Mouse (Mus musculus): Measurements from ENCODE around the gene Gabrr1. TPM values are rescaled to one million over a fixed set of nuclear protein-coding genes. Genes with fewer than 3 reads are reported as not detected.
"Not testable (repeated sequence)": the region's sequence is repeated elsewhere in the genome, so short reads cannot be mapped to it uniquely, and the experiment has no call there.

The Gabrr1 gene
- polyA plus RNA-seq (2015; fragmentation: Nextera tagmentation; extraction: Ambion mirVana): not detected in 2 replicates

DNA sequence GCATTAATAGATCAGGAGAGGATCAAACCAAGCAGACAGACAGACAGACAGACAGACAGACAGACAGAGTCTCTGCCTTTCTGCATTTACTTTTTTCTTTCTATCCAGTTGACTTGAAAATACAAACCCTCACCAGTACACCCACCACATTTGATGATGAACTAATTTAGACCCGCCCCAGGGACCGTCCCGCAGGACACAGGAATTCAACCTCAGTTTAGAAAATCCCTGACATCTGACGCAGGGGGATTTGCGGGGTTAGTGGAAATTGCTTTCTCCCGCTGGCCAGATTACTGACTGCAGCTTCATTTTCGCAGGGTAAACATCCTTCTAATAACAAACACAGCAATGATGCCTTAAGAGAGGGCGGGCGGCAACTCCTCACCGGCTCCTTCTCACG lies at the start of gene Gabrr1:
Gene Gabrr1, plus strand, starts transcription at position 301 of the 400 bp plus-strand sequence.
- H3K36me3 ChIP-seq: no peaks in the 10 kb centered on the region
- no peaks in the 10 kb centered on the region for H3K9me3 ChIP-seq
- H3K4me2 ChIP-seq (replicated peaks): no peak within 1 kb of the TSS
- H3K27me3 ChIP-seq (replicated peaks): no peaks in the 10 kb centered on the region
- 53% methylated on average over 11 of the region's 11 CpGs for WGBS
- no peak within 1 kb of the TSS for H3K9ac ChIP-seq
- H3K4me1 ChIP-seq (replicated peaks): no peaks in the 10 kb centered on the region
- no peak for ATAC-seq
- no peak within 1 kb of the TSS for H3K4me3 ChIP-seq (replicated peaks)
- H3K27ac ChIP-seq: no peak within 1 kb of the TSS

GRCm38 (mm10) chr4:33099118-33099694 lies 33.1 kb upstream of the Gabrr1 start:
- Histone ChIP-seq H3K9ac (no peak overlapping the region), H3K9me3 (no peaks in the 10 kb centered on the region), H3K27me3 (replicated peaks) (no peaks in the 10 kb centered on the region), H3K27ac (no peak overlapping the region), H3K4me1 (replicated peaks) (no peaks in the 10 kb centered on the region), H3K4me3 (replicated peaks) (no peak overlapping the region), H3K36me3 (no peaks in the 10 kb centered on the region), H3K4me2 (replicated peaks) (no peak overlapping the region)
- no peak for ATAC-seq
- WGBS: 82% methylated on average over 6 of the region's 6 CpGs

- no peak overlapping the region for H3K9ac ChIP-seq
- no peak overlapping the region for H3K4me2 ChIP-seq (replicated peaks)
- 44% methylated on average over 14 of the region's 14 CpGs for WGBS
- no peak overlapping the region for H3K4me3 ChIP-seq (replicated peaks)
- H3K27me3 ChIP-seq (replicated peaks): no peaks in the 10 kb centered on the region
- H3K36me3 ChIP-seq: no peaks in the 10 kb centered on the region
- H3K27ac ChIP-seq: no peak overlapping the region
- H3K9me3 ChIP-seq: no peaks in the 10 kb centered on the region
- ATAC-seq: no peak
- H3K4me1 ChIP-seq (replicated peaks): no peaks in the 10 kb centered on the region; the same call in 1 of the 2 replicates
Measured at GRCm38 (mm10) chr4:33109720-33110458, 22.4 kb upstream of the Gabrr1 start.

- no peak overlapping the region for H3K4me3 ChIP-seq (replicated peaks)
- no peak for ATAC-seq
- no peaks in the 10 kb centered on the region; the same call in 1 of the 2 replicates for H3K4me1 ChIP-seq (replicated peaks)
- H3K36me3 ChIP-seq: no peaks in the 10 kb centered on the region
- WGBS: 79% methylated on average over 7 of the region's 7 CpGs
- H3K9ac ChIP-seq: no peak overlapping the region
- no peaks in the 10 kb centered on the region for H3K9me3 ChIP-seq
- no peaks in the 10 kb centered on the region for H3K27me3 ChIP-seq (replicated peaks)
- no peak overlapping the region for H3K27ac ChIP-seq
- H3K4me2 ChIP-seq (replicated peaks): no peak overlapping the region
Measured at GRCm38 (mm10) chr4:33110845-33111244, 21.5 kb upstream of the Gabrr1 start.

GRCm38 (mm10) chr4:33111358-33111757 lies 21.0 kb upstream of the Gabrr1 start:
- Histone ChIP-seq H3K4me2 (replicated peaks) (no peak overlapping the region), H3K27ac (no peak overlapping the region), H3K36me3 (no peaks in the 10 kb centered on the region), H3K27me3 (replicated peaks) (no peaks in the 10 kb centered on the region), H3K4me3 (replicated peaks) (no peak overlapping the region), H3K9me3 (no peaks in the 10 kb centered on the region), H3K4me1 (replicated peaks) (no peaks in the 10 kb centered on the region; the same call in 1 of the 2 replicates), H3K9ac (no peak overlapping the region)
- WGBS: 81% methylated on average over 9 of the region's 9 CpGs
- no peak for ATAC-seq

GRCm38 (mm10) chr4:33112866-33113265 lies 19.5 kb upstream of the Gabrr1 start:
- WGBS: 93% methylated on average over 14 of the region's 14 CpGs
- not testable (repeated sequence) for H3K4me1 ChIP-seq (replicated peaks); H3K4me2 ChIP-seq (replicated peaks); H3K36me3 ChIP-seq; H3K27me3 ChIP-seq (replicated peaks); ATAC-seq; H3K9ac ChIP-seq; H3K9me3 ChIP-seq; H3K27ac ChIP-seq; H3K4me3 ChIP-seq (replicated peaks)

- H3K27me3 ChIP-seq (replicated peaks); ATAC-seq; H3K4me1 ChIP-seq (replicated peaks); H3K9me3 ChIP-seq; H3K27ac ChIP-seq; H3K4me2 ChIP-seq (replicated peaks); H3K4me3 ChIP-seq (replicated peaks); H3K36me3 ChIP-seq; H3K9ac ChIP-seq: not testable (repeated sequence)
- 2% methylated on average over 3 of the region's 3 CpGs for WGBS
Measured at GRCm38 (mm10) chr4:33119118-33119517, 13.2 kb upstream of the Gabrr1 start.

DNA sequence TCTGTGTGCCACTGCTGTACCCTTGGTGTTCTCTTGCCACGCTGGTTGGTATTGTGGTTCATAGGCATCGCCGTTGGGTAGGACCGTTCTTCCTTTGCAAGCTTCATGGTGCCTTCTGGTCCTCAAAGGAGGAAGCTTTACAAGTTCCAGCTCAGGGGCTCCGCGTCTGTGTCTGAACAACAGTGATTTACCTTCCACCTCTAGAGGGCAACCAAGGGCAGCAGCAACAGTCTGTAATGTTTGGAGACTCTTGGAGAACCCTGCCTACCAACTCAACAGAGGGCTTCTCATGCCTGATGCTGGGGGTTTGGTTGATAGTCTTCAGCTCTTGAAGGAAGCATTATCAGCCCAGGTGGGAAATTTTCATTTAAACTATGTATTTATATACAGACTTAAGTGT lies 7.8 kb upstream of the Gabrr1 start:
- WGBS: 78% methylated on average over 6 of the region's 6 CpGs
- no peaks in the 10 kb centered on the region for H3K9me3 ChIP-seq
- H3K27ac ChIP-seq: no peak overlapping the region
- H3K27me3 ChIP-seq (replicated peaks): no peaks in the 10 kb centered on the region
- no peak overlapping the region for H3K9ac ChIP-seq
- no peak overlapping the region for H3K4me2 ChIP-seq (replicated peaks)
- no peak overlapping the region for H3K4me3 ChIP-seq (replicated peaks)
- H3K4me1 ChIP-seq (replicated peaks): no peaks in the 10 kb centered on the region
- H3K36me3 ChIP-seq: no peaks in the 10 kb centered on the region
- no peak for ATAC-seq

DNA sequence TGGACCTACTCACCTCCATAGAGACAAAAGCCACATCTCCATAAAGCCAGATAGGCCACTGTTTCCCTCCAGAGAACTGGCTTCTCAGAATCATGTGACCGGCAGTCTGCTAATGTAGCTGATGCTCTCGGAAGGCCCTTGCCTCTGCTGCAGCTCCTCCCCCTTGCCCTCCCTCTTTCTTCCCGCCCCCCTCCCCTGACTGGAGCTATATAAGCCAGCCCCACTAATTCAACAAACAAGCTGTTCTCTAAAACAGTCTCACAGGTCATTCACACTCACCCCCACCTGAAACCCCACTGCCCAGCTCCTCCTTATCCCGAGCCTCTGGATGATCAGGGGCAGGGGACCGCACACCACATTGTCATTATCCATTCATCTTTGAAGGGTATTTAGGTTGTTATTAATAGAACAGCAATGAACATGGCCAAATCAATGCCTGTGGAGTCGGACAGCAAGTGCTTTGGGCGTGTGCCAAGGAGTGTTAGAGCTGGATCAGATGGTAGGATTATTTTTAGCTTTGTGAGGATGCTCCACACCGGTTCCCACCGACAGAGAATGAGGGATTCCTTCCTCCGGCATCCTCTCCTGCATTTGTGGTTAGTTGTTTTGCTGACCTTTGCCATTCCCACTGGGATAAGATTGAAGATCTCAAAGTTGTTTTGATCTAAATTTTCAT lies 6.8 kb upstream of the Gabrr1 start:
- no peaks in the 10 kb centered on the region for H3K36me3 ChIP-seq
- no peaks in the 10 kb centered on the region for H3K27me3 ChIP-seq (replicated peaks)
- H3K4me1 ChIP-seq (replicated peaks): no peaks in the 10 kb centered on the region
- H3K4me3 ChIP-seq (replicated peaks): no peak overlapping the region
- no peak overlapping the region for H3K4me2 ChIP-seq (replicated peaks)
- ATAC-seq: no peak
- no peak overlapping the region for H3K27ac ChIP-seq
- no peaks in the 10 kb centered on the region for H3K9me3 ChIP-seq
- 50% methylated on average over 10 of the region's 10 CpGs for WGBS
- H3K9ac ChIP-seq: no peak overlapping the region

GRCm38 (mm10) chr4:33146679-33147291 lies 14.5 kb downstream of the Gabrr1 start:
- H3K4me1 ChIP-seq (replicated peaks): no peaks in the 10 kb centered on the region
- no peak overlapping the region for H3K9ac ChIP-seq
- H3K4me3 ChIP-seq (replicated peaks): no peak overlapping the region
- H3K27me3 ChIP-seq (replicated peaks): no peaks in the 10 kb centered on the region; the same call in 1 of the 2 replicates
- ATAC-seq: no peak
- no peaks in the 10 kb centered on the region for H3K36me3 ChIP-seq
- H3K4me2 ChIP-seq (replicated peaks): peak overlapping the region; percentile 41
- H3K9me3 ChIP-seq: no peaks in the 10 kb centered on the region
- H3K27ac ChIP-seq: no peak overlapping the region
- whole genome bisulfite sequencing: 35% methylated on average over 20 of the region's 20 CpGs

- Histone ChIP-seq H3K4me1 (replicated peaks) (no peaks in the 10 kb centered on the region), H3K9me3 (no peaks in the 10 kb centered on the region), H3K4me3 (replicated peaks) (no peak overlapping the region), H3K36me3 (no peaks in the 10 kb centered on the region), H3K27me3 (replicated peaks) (no peaks in the 10 kb centered on the region; the same call in 1 of the 2 replicates), H3K27ac (no peak overlapping the region), H3K9ac (no peak overlapping the region), H3K4me2 (replicated peaks) (no peak overlapping the region)
- ATAC-seq: no peak
- 13% methylated on average over 2 of the region's 2 CpGs for WGBS
Measured at GRCm38 (mm10) chr4:33147825-33148224, 15.5 kb downstream of the Gabrr1 start.

DNA sequence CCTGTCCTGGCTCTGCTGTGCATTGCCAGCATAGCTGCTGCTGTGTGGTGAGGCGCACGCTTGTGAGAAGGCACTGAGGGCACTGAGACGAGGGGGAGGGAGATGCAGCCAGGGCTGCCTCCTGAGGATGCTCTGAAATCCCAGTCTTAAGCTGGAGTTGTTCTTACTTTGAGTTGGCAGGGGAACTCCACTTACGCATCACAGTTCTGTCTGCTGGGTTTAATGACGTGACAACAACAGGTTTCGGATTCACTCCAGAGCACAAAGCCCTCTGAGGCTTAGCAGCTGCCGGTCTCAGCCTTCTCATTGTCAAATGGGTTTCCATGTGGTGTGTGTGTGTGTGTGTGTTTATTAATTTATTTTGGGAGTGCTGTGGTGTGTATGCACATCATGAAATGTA lies 16.8 kb downstream of the Gabrr1 start:
- no peak for ATAC-seq
- Histone ChIP-seq H3K27me3 (replicated peaks) (no peaks in the 10 kb centered on the region; the same call in 1 of the 2 replicates), H3K9ac (no peak overlapping the region), H3K36me3 (no peaks in the 10 kb centered on the region), H3K4me2 (replicated peaks) (no peak overlapping the region), H3K4me1 (replicated peaks) (no peaks in the 10 kb centered on the region), H3K9me3 (no peaks in the 10 kb centered on the region), H3K4me3 (replicated peaks) (no peak overlapping the region), H3K27ac (no peak overlapping the region)
- WGBS: 70% methylated on average over 7 of the region's 7 CpGs

All from intestine, embryonic 15.5 days (tissue).